7 mouse cellular contexts compared by ENCODE assay signal in genomic region chr2:114260397-114261071, GRCm38 (mm10). TPM values are rescaled to one million over a fixed set of nuclear protein-coding genes. Genes with fewer than 3 reads are reported as not detected.
DNase-seq lines count a peak whose midpoint lies in the region; ATAC-seq and TF ChIP-seq lines count a peak whose summit lies in the region.

No protein-coding gene starts in this region.

- no peaks in the 10 kb centered on the region for H3K36me3 ChIP-seq in kidney, adult 2 months (ENCODE audit: control insufficient read depth, insufficient read depth, low read length)
- H3K36me3 ChIP-seq in liver, embryonic 15.5 days (replicated peaks): no peaks in the 10 kb centered on the region
- no peaks in the 10 kb centered on the region for H3K36me3 ChIP-seq in neural tube, embryonic 13.5 days

- H3K27ac ChIP-seq in kidney, adult 2 months (ENCODE audit: insufficient read depth, low read depth, low read length): peak overlapping the region; percentile 33; the same call in 1 of the 2 replicates
- no peak overlapping the region; the same call in 1 of the 2 replicates for H3K27ac ChIP-seq in liver, embryonic 15.5 days (replicated peaks)
- no peak overlapping the region for H3K27ac ChIP-seq in neural tube, embryonic 13.5 days (replicated peaks)

- 40% methylated on average over 8 of the region's 8 CpGs for WGBS in kidney, adult 2 months
- WGBS in liver, embryonic 15.5 days (ENCODE audit: insufficient replicate concordance): 31% methylated on average over 8 of the region's 8 CpGs
- 46% methylated on average over 8 of the region's 8 CpGs for WGBS in neural tube, embryonic 13.5 days

- peak; percentile 48 for DNase-seq in CD4-positive, CD25-positive, alpha-beta regulatory T cell, adult 2 months (ENCODE audit: low read depth, low spot score)
- peak; percentile 61 for DNase-seq in Muller cell, postnatal 12 days (ENCODE audit: inconsistent ontology term)
- peak; percentile 13 to 40 for DNase-seq in cerebellum, postnatal 25 days
- peak; percentile 10 to 32 for DNase-seq in heart, adult 9 months (ENCODE audit: low spot score in 2 of 2)
- DNase-seq in kidney, adult 2 months: peak; percentile 66

- H3K9ac ChIP-seq in liver, embryonic 15.5 days: no peak overlapping the region
- H3K9ac ChIP-seq in neural tube, embryonic 13.5 days: no peak overlapping the region

- TF ChIP-seq CTCF in kidney, adult 2 months (conservative IDR thresholded peaks at IDR 0.05; ENCODE audit: insufficient read depth, insufficient read length, low read depth, low read length): peak; percentile 88

- H3K9me3 ChIP-seq in liver, embryonic 15.5 days (replicated peaks): no peaks in the 10 kb centered on the region
- no peaks in the 10 kb centered on the region for H3K9me3 ChIP-seq in neural tube, embryonic 13.5 days

- H3K4me2 ChIP-seq in liver, embryonic 15.5 days: no peak overlapping the region
- H3K4me2 ChIP-seq in neural tube, embryonic 13.5 days: no peak overlapping the region

- no peaks in the 10 kb centered on the region for H3K27me3 ChIP-seq in kidney, adult 2 months (replicated peaks; ENCODE audit: control insufficient read depth, insufficient read depth, low read length)
- no peaks in the 10 kb centered on the region for H3K27me3 ChIP-seq in liver, embryonic 15.5 days
- H3K27me3 ChIP-seq in neural tube, embryonic 13.5 days: 0 out of 2 replicates have a peak, but pooled peaks cover 7% of the 10 kb centered on the region

- no peak overlapping the region for H3K4me3 ChIP-seq in kidney, adult 2 months (ENCODE audit: insufficient read depth, low read depth, low read length)
- H3K4me3 ChIP-seq in liver, embryonic 15.5 days (replicated peaks): 0 out of 2 replicates have a peak overlapping the region, but pooled peaks have one; percentile 18
- H3K4me3 ChIP-seq in neural tube, embryonic 13.5 days: no peak overlapping the region

- no peak for ATAC-seq in liver, embryonic 15.5 days (ENCODE audit: insufficient read depth)
- peak; percentile 36; the same call in 1 of the 2 replicates for ATAC-seq in neural tube, embryonic 13.5 days (ENCODE audit: low read depth)

- no peaks in the 10 kb centered on the region for H3K4me1 ChIP-seq in kidney, adult 2 months (ENCODE audit: control insufficient read depth, insufficient read depth, low read length)
- no peaks in the 10 kb centered on the region for H3K4me1 ChIP-seq in liver, embryonic 15.5 days (replicated peaks)
- H3K4me1 ChIP-seq in neural tube, embryonic 13.5 days (replicated peaks): peaks cover 9% of the 10 kb centered on the region

- no peak for TF ChIP-seq POLR2A in kidney, adult 2 months (IDR thresholded peaks at IDR 0.05; ENCODE audit: low read depth, low read length)

RNA-seq across cellular contexts. Expression of gene Zfp770, which starts 59.3 kb away (rescaled TPM):
- 1.3 and 1.9 TPM in 2 replicates for polyA plus RNA-seq in kidney, adult 2 months (2012; rRNA removed)
- 1.3 TPM in 2 replicates for polyA plus RNA-seq in liver, embryonic 15.5 days (2015; fragmentation: Nextera tagmentation; extraction: Ambion mirVana)
- polyA plus RNA-seq in neural tube, embryonic 13.5 days (2015; fragmentation: Nextera tagmentation; extraction: Ambion mirVana): 4.8 and 5.0 TPM in 2 replicates
